20 mouse cellular contexts compared by ENCODE assay signal in genomic region chr7:78589766-78590165, GRCm38 (mm10).
DNase-seq lines count a peak whose midpoint lies in the region; TF ChIP-seq lines count a peak whose summit lies in the region.
"Had no signal": no experiment of that assay in that cellular context is flagged by ENCODE, and none has a peak within 500 bp of the region (broad histone marks: within the 10 kb centered on the region; RNA-seq: fewer than 3 reads in every experiment).

No protein-coding gene starts in this region.

- TF ChIP-seq CTCF in gastrocnemius, adult 2 months (IDR thresholded peaks at IDR 0.05) = no peak

- intact Hi-C loops in gastrocnemius, adult 2 months (cut with DNase I) = no loop called here
- intact Hi-C loops in gastrocnemius, postnatal 14 days (cut with DNase I; ENCODE audit: low total_unique reads) = no loop called here

- no peak overlapping the region for H3K27ac ChIP-seq in gastrocnemius, adult 2 months
- H3K27ac ChIP-seq: embryonic facial prominence, embryonic 13.5 days; embryonic facial prominence, embryonic 15.5 days; forebrain, embryonic 10.5 days; forebrain, embryonic 12.5 days had no signal

- DNase-seq in adrenal gland, adult (ENCODE audit: inconsistent age in 2 of 2, low spot score in 1 of 2) = peak; percentile 42 to 76
- DNase-seq in adrenal gland, postnatal 10 days = no peak
- peak; percentile 23 for DNase-seq in adrenal gland, adult 8-10 months
- no peak for DNase-seq in adrenal gland, adult 18-20 months (ENCODE audit: low spot score in 2 of 2)
- peak; percentile 15 for DNase-seq in gastrocnemius, adult 2 months
- no peak for DNase-seq in gastrocnemius, postnatal 14 days
- DNase-seq in adrenal gland, postnatal 36 days = peak; percentile 45 to 55
- DNase-seq: B cell, adult 2 months; cerebellum, adult 11 months; cerebellum, adult 18-20 months; cerebellum, adult 8-10 months; cerebellum, adult 9-11 months; cerebellum, postnatal 14 days; cerebellum, postnatal 36 days; embryo, embryonic 11 days had no signal

- H3K4me3 ChIP-seq in gastrocnemius, adult 2 months = no peak overlapping the region
- H3K4me3 ChIP-seq: embryonic facial prominence, embryonic 13.5 days; embryonic facial prominence, embryonic 15.5 days; erythroblast, embryonic 14.5 days; forebrain, embryonic 10.5 days; forebrain, embryonic 12.5 days had no signal

Comparison
In these comparisons a context has a peak if more than half of its experiments do, and no peak if none do; other contexts are left out.
1. DNase-seq: peak in adrenal gland, adult (2 of 2), adrenal gland, adult 8-10 months (single experiment), gastrocnemius, adult 2 months (single experiment) and adrenal gland, postnatal 36 days (2 of 2); none in adrenal gland, postnatal 10 days (single experiment), adrenal gland, adult 18-20 months (0 of 2) and gastrocnemius, postnatal 14 days (single experiment).